Mouse (Mus musculus) skeletal muscle tissue, adult 2 months (tissue): Measurements from ENCODE around the gene Txndc5.

Source experiments
- DNase-seq: peaks from one replicate; pipeline ENCODE4 v3.0.0-alpha.2; 2012; ENCODE audit warnings: low read depth, low spot score

The Txndc5 gene

GRCm38 (mm10) chr13:38526116-38526515 lies 2.5 kb downstream of the Txndc5 start:
- DNase-seq = no peak

DNA sequence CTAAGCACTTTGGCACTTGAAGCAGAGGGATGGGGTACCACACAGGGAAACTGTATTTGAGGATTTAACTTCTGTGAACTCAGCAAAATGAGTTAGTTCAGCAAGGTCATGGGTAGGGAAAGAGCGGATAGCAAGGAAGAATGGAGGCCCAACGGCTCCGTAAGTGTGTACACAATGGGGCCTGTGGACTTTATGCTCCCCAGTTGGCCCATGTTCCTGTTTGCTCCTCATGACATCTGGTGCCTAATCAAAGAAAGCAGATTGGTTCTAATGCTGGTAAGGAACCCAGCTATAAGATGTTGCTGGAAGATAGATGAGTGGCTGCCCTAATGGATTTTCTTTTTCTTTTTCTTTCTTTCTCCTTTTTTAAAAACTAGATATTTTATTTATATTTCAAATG lies 3.4 kb downstream of the Txndc5 start:
- no peak for DNase-seq

DNA sequence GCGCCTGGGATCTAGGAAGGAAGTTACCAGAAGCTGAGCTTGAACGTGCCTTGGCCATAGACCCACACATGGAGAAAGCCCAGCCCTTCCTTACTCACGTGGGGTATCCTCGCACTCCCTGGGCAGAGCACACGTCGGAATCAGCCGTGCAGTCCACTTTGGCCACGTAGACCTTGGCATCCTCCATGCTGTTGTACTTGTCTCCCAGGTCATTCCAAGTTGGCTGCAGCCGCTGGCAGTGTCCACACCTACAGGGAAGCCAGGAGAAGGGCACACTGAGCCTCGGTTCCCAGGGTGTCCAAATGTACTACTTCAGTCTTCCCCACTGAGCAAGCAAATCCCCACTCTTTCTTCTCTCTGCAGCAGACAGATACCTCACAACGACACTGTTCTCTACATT lies 5.4 kb downstream of the Txndc5 start:
- DNase-seq = no peak

DNA sequence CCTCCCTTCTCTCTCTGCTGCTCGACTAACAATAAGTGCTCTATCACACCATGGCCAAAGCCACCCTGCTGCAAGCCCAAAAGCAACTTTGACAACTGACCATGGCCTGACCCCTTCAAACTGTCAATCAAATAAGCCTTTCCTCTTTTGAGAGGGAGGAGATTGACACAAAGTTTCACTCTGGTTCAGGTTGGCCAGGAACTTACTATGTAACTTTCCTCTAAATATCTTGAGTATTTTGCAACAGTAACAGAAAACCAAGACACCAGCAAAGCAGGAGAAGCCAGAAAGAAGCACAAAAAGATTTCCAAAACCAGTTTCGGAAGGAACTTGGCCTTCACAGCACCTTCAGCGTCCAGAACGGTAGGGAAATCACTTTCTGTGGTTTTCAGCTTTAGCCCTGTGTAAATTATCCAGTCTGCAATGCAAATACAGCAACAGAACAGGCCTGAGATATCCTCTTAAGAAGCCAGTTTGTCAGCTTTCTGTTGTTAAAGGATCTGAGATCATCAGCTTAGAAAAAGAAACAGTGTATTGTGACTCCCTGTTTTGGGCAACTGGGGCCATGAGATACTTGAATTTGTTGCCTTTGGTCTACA lies 6.5 kb downstream of the Txndc5 start:
- DNase-seq = no peak

DNA sequence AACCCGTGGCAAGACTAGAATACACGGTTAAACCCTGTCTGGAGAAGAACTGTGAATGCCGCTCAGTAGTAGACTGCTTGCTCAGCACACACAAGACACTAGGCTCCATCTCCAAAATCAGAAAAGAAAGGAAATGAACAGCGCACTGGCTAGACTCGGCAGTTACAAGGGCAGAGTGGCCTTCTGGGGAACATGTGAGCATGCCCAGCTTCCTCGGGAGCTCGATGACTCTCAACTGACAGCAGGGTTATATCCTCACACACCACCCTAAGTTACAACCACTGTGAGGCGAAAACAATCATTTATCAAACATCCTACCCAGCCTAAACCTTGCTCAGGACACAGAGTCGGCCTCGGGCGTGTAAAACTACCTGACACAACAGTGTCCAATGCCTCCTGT lies 8.3 kb downstream of the Txndc5 start:
- DNase-seq = no peak

DNA sequence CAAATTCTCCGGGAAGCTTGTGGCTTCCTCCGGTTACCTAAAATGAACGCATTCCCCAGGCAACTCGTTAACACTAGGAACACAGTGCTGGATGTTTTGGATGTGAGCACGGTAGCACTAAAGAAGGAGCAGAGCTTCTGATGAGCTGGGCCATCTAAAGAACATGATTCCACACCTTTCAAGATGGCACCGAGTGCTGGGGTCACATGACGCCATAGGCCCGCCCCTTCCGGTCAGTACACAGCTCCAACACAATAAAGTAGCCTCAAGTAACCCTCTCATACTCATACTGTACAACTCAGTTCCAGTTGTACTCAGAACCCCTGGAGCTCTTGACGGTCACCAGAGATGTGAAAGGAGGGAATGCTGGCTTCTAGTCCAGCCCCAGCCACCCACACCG lies 12.0 kb downstream of the Txndc5 start:
- DNase-seq = no peak

- no peak for DNase-seq
Observed at GRCm38 (mm10) chr13:38515845-38516244, 12.8 kb downstream of the Txndc5 start.

DNA sequence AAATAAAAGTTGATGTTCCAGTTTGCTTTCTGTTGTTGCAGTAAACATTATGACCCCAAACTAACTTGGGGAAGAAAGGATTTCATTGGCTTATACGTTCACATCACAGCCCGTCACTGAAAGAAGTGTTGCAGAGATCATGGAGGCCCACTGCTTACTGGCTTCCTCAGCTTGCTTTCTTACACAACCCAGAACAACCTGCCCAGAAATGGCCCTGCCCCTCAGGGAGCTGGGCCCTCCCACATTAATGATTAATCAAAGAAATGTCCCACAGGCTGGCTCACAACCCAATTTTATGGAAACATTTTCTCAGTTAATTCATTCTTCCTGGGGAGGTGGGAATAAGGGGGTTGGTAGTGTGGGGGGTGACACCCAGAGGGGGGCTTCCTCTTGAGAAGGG lies 13.2 kb downstream of the Txndc5 start:
- DNase-seq = no peak

GRCm38 (mm10) chr13:38513921-38514320 lies 14.7 kb downstream of the Txndc5 start:
- no peak for DNase-seq

GRCm38 (mm10) chr13:38511979-38512378 lies 16.6 kb downstream of the Txndc5 start:
- DNase-seq = no peak

- DNase-seq = no peak
Observed at GRCm38 (mm10) chr13:38509681-38510341, 18.8 kb downstream of the Txndc5 start.

- DNase-seq = no peak
Observed at GRCm38 (mm10) chr13:38506936-38507335, 21.7 kb downstream of the Txndc5 start.

- peak; percentile 23 for DNase-seq
Observed at GRCm38 (mm10) chr13:38506320-38506719, 22.3 kb downstream of the Txndc5 start.

DNA sequence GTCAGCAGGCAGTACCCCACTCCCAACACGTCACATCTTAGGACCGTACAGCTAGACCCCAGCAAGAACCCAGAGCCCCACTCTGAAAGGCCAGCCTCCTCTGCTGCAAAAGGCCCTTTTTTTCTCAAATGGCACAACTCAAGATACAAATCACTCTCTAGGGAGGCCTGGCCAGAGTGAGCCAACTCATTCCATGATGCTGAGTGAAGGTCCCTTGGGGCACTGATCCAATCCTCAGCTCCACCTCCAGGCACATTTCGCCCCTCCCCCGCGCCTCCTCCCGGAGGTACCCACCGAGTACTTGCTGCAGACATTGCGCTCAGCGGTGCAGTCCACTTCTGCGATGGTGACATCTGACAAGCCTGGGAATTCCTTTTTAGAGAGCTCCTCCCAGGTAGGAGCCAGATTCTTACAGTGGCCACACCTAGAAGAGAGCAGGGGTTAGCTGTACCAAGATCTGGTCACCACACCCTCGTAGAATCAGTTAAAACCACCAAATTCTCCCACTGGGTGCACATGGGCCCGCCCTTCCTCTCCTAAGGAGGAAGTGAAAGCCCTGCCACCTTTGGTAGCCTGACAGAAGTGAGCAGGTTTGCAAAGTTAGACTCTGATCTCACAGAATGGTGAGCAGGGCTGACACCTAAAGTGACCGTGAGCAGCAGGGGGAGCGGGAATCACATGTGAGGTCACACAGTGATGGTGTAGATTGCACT lies 25.3 kb downstream of the Txndc5 start:
- DNase-seq = peak; percentile 38

DNA sequence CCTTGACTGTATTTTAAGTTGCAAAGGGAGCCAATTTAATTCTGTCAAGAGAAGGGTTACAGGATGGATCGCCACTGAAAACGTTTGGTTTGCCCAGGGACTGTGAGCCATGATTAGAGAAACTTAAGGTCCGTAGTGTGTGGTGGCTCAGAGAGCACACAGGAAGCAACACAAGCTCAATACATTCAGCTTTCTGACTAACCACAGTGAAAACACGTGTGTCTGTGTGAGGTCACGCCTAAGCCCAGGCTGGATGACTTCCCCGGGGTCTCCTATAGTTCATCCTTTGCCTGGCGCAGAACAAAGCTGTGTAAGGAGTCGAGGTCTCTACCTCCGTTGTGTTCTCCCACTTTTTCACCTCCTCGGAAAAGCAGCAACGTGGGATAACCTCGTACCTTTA lies 27.3 kb downstream of the Txndc5 start:
- no peak for DNase-seq

DNA sequence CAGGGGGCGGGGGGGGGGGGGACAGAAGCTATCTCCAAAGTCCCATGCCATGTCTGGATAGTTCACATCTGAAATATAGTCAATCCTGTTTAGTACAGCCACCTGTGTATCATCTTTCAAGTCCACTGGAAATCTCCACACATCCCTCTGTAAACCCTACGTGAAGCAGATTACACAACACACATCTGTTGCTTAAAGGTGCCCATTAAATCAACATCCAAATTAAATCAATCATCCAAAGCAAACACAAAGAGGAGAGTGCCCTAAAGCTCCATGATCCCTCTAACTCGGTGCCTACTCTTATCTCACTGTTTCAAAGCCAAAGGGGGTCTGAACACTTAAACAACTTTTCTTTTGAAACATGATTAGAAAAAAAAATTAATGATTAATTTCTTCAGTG lies 31.9 kb downstream of the Txndc5 start:
- no peak for DNase-seq

DNA sequence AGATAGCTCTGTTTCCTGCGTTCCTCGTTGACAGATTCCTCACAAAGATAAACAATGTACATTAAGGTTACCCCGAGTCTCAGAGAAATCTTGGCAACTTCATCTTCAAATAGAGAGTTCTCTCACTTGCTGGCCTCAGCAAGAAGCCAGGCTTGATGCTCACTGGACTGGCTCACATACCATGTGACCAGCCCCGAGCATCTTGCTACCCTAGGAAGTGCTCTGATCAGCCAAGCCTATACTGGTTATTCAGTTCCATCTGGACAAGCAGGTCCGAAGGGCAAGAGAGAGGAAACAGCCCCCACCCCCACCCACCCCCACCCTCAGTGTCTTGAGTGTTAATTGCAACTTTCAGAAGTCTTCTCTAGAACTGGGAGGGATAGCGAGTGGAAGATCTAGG lies 41.9 kb downstream of the Txndc5 start:
- no peak for DNase-seq

DNA sequence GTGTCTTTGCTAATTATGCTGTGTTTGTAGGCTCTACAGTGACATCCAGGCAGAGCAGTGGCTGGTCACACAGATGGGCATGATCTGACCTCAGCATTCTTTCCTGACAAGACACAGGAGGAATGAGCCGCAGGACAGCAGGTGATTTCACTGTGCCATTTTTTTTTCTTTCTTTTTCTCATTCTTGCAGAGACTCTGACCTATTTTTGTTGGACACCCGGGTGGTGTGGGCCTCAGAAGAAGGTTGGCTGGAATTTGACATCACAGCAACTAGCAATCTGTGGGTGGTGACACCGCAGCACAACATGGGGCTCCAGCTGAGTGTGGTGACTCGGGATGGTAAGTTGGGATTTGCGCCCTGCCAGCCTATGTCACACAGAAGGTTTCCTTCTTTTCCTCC lies 43.9 kb downstream of the Txndc5 start:
- no peak for DNase-seq

DNA sequence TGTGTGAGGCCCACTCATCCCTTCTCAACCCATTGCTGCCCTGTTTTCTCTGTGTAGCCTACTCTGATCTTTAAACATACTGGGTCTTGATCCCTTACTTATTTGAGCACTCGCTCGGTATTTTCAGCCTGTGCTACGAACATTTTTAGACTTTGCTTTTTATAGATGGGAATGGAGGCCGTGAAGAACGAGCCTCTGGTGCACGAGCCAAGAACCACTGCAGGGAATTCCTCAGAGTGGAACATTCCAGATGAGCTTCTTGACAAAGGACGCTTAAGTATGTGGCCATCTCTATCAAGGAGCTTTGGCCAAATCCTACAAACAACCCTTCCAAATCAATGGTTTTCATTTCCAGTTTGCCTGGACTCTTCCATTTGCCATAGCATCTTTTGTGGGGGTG lies 47.6 kb downstream of the Txndc5 start:
- DNase-seq = no peak

GRCm38 (mm10) chr13:38476936-38477335 lies 51.7 kb downstream of the Txndc5 start:
- no peak for DNase-seq

DNA sequence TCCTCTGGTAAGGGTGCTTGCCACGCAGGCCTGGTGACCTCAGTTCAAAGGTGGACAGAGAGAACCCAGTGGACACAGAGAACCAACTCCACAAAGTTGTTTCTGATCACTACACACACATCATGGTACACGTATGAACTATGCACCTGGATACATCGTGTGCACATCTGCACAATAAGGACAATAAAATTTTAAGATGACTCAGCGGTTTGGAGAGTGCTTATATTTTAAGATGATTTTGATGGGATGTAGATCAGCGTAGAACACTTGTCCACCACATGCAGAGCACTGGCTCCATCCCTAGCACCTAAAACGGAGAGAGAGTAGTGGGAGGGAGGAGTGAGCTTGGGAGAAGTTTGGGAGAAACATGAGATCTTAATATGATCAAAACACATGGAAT lies 55.1 kb downstream of the Txndc5 start:
- no peak for DNase-seq

- no peak for DNase-seq
Observed at GRCm38 (mm10) chr13:38472636-38473035, 56.0 kb downstream of the Txndc5 start.

DNA sequence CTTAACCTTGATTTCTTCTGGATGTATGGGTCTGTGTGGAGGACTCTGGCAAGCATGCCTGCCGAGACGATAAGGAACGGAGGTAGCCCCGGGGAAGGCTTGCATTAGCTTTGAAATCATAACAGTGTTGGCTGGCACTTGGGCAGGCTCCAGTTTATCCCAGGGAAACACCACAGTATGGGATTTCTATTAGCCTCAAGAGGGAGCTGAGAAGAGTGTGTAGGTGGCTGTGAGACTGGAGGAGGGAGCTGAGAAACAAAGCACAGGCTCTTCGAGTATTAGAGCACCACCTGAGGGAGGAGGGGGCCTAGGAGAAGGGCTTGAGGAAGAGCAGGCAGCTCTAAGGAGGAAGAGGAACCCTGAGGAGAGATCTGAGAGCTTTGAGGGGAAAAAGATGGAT lies 57.7 kb downstream of the Txndc5 start:
- DNase-seq = no peak
